Mouse (Mus musculus) heart, embryonic 10.5 days (tissue): ENCODE measurements at regions not wholly inside any gene's neighbourhood (a gene's known extent, or its start where the extent isn't known, plus 50 kb on each side); places are given as distances from the start of the nearest gene placed in this dataset.

Experiments
- DNase-seq: peaks from one replicate; pipeline ENCODE4 v3.0.0-alpha.2; 2017; ENCODE audit warnings: low spot score
- H3K27ac ChIP-seq: fragments of 300-500 bp; sonication (generic); 2 replicates; pipeline ENCODE4 v1.5.1; 2016; ENCODE audit warnings: mild to moderate bottlenecking
- H3K27me3 ChIP-seq: fragments of 300-500 bp; sonication (generic); 2 replicates; pipeline ENCODE4 v1.6.1; 2016; ENCODE audit warnings: mild to moderate bottlenecking; ENCODE audit not compliant: poor library complexity, insufficient read depth, severe bottlenecking
- H3K36me3 ChIP-seq: fragments of 300-500 bp; sonication (generic); 2 replicates; pipeline ENCODE4 v1.6.1; 2016; ENCODE audit warnings: mild to moderate bottlenecking, moderate library complexity
- H3K4me1 ChIP-seq: fragments of 300-500 bp; sonication (generic); 2 replicates; pipeline ENCODE4 v1.6.1; 2016; ENCODE audit warnings: mild to moderate bottlenecking
- H3K4me3 ChIP-seq: fragments of 300-500 bp; sonication (generic); 2 replicates; pipeline ENCODE4 v1.5.1; 2016; ENCODE audit warnings: mild to moderate bottlenecking, moderate library complexity
- H3K9me3 ChIP-seq: fragments of 300-500 bp; sonication (generic); 2 replicates; pipeline ENCODE4 v1.6.1; 2016; ENCODE audit warnings: mild to moderate bottlenecking, moderate library complexity
- WGBS: fragments of 180-500 bp; shearing (Covaris S2); methylation state at CpG from one replicate; pipeline ENCODE4 v1.1.7; 2016; 5-methylcytosine and 5-hydroxymethylcytosine counted together

- H3K9me3 ChIP-seq = 0 out of 2 replicates have a peak, but pooled peaks cover 4% of the 10 kb centered on the region
- WGBS = 77% methylated on average over 4 of the region's 4 CpGs
- H3K27ac ChIP-seq = no peak overlapping the region
- no peaks in the 10 kb centered on the region for H3K36me3 ChIP-seq
- H3K4me1 ChIP-seq = no peaks in the 10 kb centered on the region
- H3K27me3 ChIP-seq = no peaks in the 10 kb centered on the region
- no peak for DNase-seq
- H3K4me3 ChIP-seq = no peak overlapping the region
Observed at GRCm38 (mm10) chr13:101980171-101980835, 212.3 kb upstream of the Pik3r1 start.

GRCm38 (mm10) chr13:101988637-101989413, 220.8 kb upstream of the Pik3r1 start:
- no peak overlapping the region for H3K27ac ChIP-seq
- H3K9me3 ChIP-seq = no peaks in the 10 kb centered on the region
- no peaks in the 10 kb centered on the region for H3K4me1 ChIP-seq
- H3K27me3 ChIP-seq = no peaks in the 10 kb centered on the region
- WGBS = 77% methylated on average over 9 of the region's 9 CpGs
- DNase-seq = no peak
- no peak overlapping the region for H3K4me3 ChIP-seq
- H3K36me3 ChIP-seq = no peaks in the 10 kb centered on the region

- Histone ChIP-seq H3K27me3 (no peaks in the 10 kb centered on the region), H3K4me1 (no peaks in the 10 kb centered on the region; the same call in 1 of the 2 replicates), H3K9me3 (no peaks in the 10 kb centered on the region), H3K36me3 (no peaks in the 10 kb centered on the region), H3K27ac (no peak overlapping the region), H3K4me3 (no peak overlapping the region)
- no peak for DNase-seq
- 92% methylated on average over 1 of the region's 1 CpGs for WGBS
Observed at GRCm38 (mm10) chr13:101991729-101992128, 223.7 kb upstream of the Pik3r1 start.

GRCm38 (mm10) chr13:101994779-101995178, 226.8 kb upstream of the Pik3r1 start:
- Histone ChIP-seq H3K36me3 (no peaks in the 10 kb centered on the region), H3K27ac (no peak overlapping the region), H3K4me3 (no peak overlapping the region), H3K9me3 (no peaks in the 10 kb centered on the region), H3K27me3 (no peaks in the 10 kb centered on the region), H3K4me1 (no peaks in the 10 kb centered on the region; the same call in 1 of the 2 replicates)
- 49% methylated on average over 3 of the region's 3 CpGs for WGBS
- DNase-seq = no peak

- Histone ChIP-seq H3K27me3 (no peaks in the 10 kb centered on the region), H3K4me3 (no peak overlapping the region), H3K36me3 (no peaks in the 10 kb centered on the region), H3K4me1 (no peaks in the 10 kb centered on the region; the same call in 1 of the 2 replicates), H3K9me3 (no peaks in the 10 kb centered on the region), H3K27ac (no peak overlapping the region)
- 87% methylated on average over 2 of the region's 2 CpGs for WGBS
- DNase-seq = no peak
Observed at GRCm38 (mm10) chr13:101995529-101995928, 227.5 kb upstream of the Pik3r1 start.

- Histone ChIP-seq H3K27ac (no peak overlapping the region), H3K4me3 (no peak overlapping the region), H3K36me3 (no peaks in the 10 kb centered on the region), H3K27me3 (no peaks in the 10 kb centered on the region), H3K9me3 (no peaks in the 10 kb centered on the region), H3K4me1 (no peaks in the 10 kb centered on the region; the same call in 1 of the 2 replicates)
- WGBS = 36% methylated on average over 5 of the region's 5 CpGs
- DNase-seq = no peak
Observed at GRCm38 (mm10) chr13:101996144-101996543, 228.1 kb upstream of the Pik3r1 start.

GRCm38 (mm10) chr13:101997415-101997814, 229.4 kb upstream of the Pik3r1 start:
- no peaks in the 10 kb centered on the region for H3K36me3 ChIP-seq
- no peaks in the 10 kb centered on the region for H3K27me3 ChIP-seq
- no peaks in the 10 kb centered on the region for H3K9me3 ChIP-seq
- H3K4me1 ChIP-seq = no peaks in the 10 kb centered on the region; the same call in 1 of the 2 replicates
- no peak overlapping the region for H3K27ac ChIP-seq
- DNase-seq = no peak
- whole genome bisulfite sequencing = 85% methylated on average over 2 of the region's 2 CpGs
- no peak overlapping the region for H3K4me3 ChIP-seq

- DNase-seq = no peak
- H3K4me1 ChIP-seq = no peaks in the 10 kb centered on the region
- H3K27me3 ChIP-seq = no peaks in the 10 kb centered on the region
- no peaks in the 10 kb centered on the region for H3K36me3 ChIP-seq
- no peaks in the 10 kb centered on the region for H3K9me3 ChIP-seq
- 83% methylated on average over 5 of the region's 5 CpGs for WGBS
- no peak overlapping the region for H3K27ac ChIP-seq
- H3K4me3 ChIP-seq = no peak overlapping the region
Observed at GRCm38 (mm10) chr13:102006565-102006964, 238.5 kb upstream of the Pik3r1 start.

GRCm38 (mm10) chr13:102011965-102012364, 243.9 kb upstream of the Pik3r1 start:
- H3K36me3 ChIP-seq = no peaks in the 10 kb centered on the region
- H3K27ac ChIP-seq = no peak overlapping the region
- DNase-seq = no peak
- no peaks in the 10 kb centered on the region for H3K27me3 ChIP-seq
- no peaks in the 10 kb centered on the region for H3K9me3 ChIP-seq
- 67% methylated on average over 2 of the region's 2 CpGs for WGBS
- no peaks in the 10 kb centered on the region for H3K4me1 ChIP-seq
- H3K4me3 ChIP-seq = no peak overlapping the region

- Histone ChIP-seq H3K27ac (no peak overlapping the region), H3K9me3 (no peaks in the 10 kb centered on the region), H3K36me3 (no peaks in the 10 kb centered on the region), H3K4me1 (no peaks in the 10 kb centered on the region), H3K4me3 (no peak overlapping the region), H3K27me3 (no peaks in the 10 kb centered on the region)
- 78% methylated on average over 2 of the region's 2 CpGs for WGBS
- no peak for DNase-seq
Observed at GRCm38 (mm10) chr13:102014514-102014913, 246.5 kb upstream of the Pik3r1 start.

GRCm38 (mm10) chr13:102014958-102015357, 246.9 kb upstream of the Pik3r1 start:
- 75% methylated on average over 3 of the region's 3 CpGs for WGBS
- Histone ChIP-seq H3K27ac (no peak overlapping the region), H3K36me3 (no peaks in the 10 kb centered on the region), H3K27me3 (no peaks in the 10 kb centered on the region), H3K4me1 (no peaks in the 10 kb centered on the region), H3K4me3 (no peak overlapping the region), H3K9me3 (no peaks in the 10 kb centered on the region)
- DNase-seq = no peak

- WGBS = 86% methylated on average over 5 of the region's 5 CpGs
- H3K4me3 ChIP-seq = no peak overlapping the region
Observed at GRCm38 (mm10) chr13:102016518-102016917, 248.5 kb upstream of the Pik3r1 start.

GRCm38 (mm10) chr13:102022273-102022672, 254.3 kb upstream of the Pik3r1 start:
- H3K4me3 ChIP-seq = no peak overlapping the region
- no peak for DNase-seq
- H3K27me3 ChIP-seq = no peaks in the 10 kb centered on the region
- H3K4me1 ChIP-seq = no peaks in the 10 kb centered on the region
- no peaks in the 10 kb centered on the region for H3K9me3 ChIP-seq
- H3K36me3 ChIP-seq = no peaks in the 10 kb centered on the region
- WGBS = 75% methylated on average over 1 of the region's 1 CpGs
- H3K27ac ChIP-seq = no peak overlapping the region

More at GRCm38 (mm10) chr13:102016518-102016917, 248.5 kb upstream of the Pik3r1 start:
- Histone ChIP-seq H3K36me3 (no peaks in the 10 kb centered on the region), H3K27ac (no peak overlapping the region), H3K4me1 (no peaks in the 10 kb centered on the region), H3K27me3 (no peaks in the 10 kb centered on the region), H3K9me3 (no peaks in the 10 kb centered on the region)
- no peak for DNase-seq
